Mouse (Mus musculus) cerebellum, adult 2 months (tissue): ENCODE measurements at regions not wholly inside any gene's neighbourhood (a gene's known extent, or its start where the extent isn't known, plus 50 kb on each side); places are given as distances from the start of the nearest gene placed in this dataset.

Experiments
- CTCF ChIP-seq: fragments of 200-500 bp; IDR thresholded peaks from 2 replicates; pipeline ENCODE4 v1.5.1; 2011; ENCODE audit warnings: low read depth, mild to moderate bottlenecking, control low read depth, low read length, moderate library complexity, borderline replicate concordance; ENCODE audit not compliant: insufficient read depth
- POLR2A ChIP-seq: fragments of 200-500 bp; IDR thresholded peaks from 2 replicates; pipeline ENCODE4 v1.6.1; 2011; ENCODE audit warnings: low read length, control low read depth, borderline replicate concordance; ENCODE audit not compliant: insufficient read depth

DNA sequence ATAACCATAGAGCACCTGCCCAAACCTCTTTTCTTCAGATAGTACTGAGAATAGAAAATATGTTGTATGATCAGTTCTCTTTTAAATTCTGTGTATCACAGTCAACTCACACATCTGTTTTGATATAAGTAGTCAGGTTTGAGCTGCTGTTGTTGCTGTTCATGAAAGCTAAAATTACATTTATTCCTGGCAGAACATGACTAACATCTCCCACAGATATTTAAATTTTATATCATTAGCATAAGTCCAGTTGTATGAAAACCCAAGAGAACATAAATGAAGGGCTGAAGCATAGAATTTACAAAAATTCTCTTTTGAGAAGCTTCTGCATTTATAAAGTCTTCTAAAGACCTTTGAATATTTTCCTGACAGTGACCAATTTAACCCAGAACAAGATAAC, 252.5 kb downstream of the Cdh19 start:
- no peak for TF ChIP-seq POLR2A
- no peak for TF ChIP-seq CTCF
